Mouse (Mus musculus): ENCODE data around the gene Ina.
"Not testable (repeated sequence)": the region's sequence is repeated elsewhere in the genome, so short reads cannot be mapped to it uniquely, and the experiment has no call there.

DNA sequence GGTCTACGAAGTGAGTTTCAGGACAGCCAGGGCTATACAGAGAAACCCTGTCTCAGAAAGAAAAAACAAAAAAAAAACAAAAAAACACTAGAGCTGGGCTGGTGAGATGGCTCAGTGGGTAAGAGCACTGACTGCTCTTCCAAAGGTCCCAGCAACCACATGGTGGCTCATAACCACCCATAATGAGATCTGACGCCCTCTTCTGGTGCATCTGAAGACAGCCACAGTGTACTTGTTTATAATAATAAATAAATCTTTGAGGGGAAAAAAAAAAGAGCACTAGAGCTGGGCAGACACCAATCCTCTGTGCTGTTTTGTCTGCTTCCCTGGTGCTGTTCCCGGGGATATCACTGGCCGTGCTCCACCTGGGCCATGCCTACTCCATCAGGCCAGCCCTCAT, 22.2 kb upstream of the Ina start:
- 0 out of 2 replicates have a peak, but pooled peaks have one; percentile 14 for TF ChIP-seq CTCF (IDR thresholded peaks at IDR 0.05; ENCODE audit: low read depth)
- TF ChIP-seq EP300 (IDR thresholded peaks at IDR 0.05; ENCODE audit: low read depth) = not testable (repeated sequence)

Measured in liver, postnatal 0 days (tissue).